Mouse (Mus musculus) neural tube, embryonic 13.5 days (tissue): ENCODE data around the gene Naglu. TPM values are rescaled to one million over a fixed set of nuclear protein-coding genes. Genes with fewer than 3 reads are reported as not detected.

Experiments used
- ATAC-seq: fragments of 200-750 bp; cut with Nextera tagmentation; 2 replicates; pipeline ENCODE4 v1.8.0; 2017; ENCODE audit warnings: low read depth, mild to moderate bottlenecking, moderate TSS enrichment, moderate library complexity
- H3K27ac ChIP-seq: fragments of 300-500 bp; sonication (generic); replicated peaks from 2 replicates; pipeline ENCODE4 v1.5.1; 2015; ENCODE audit warnings: moderate library complexity, mild to moderate bottlenecking, inconsistent platforms
- H3K27me3 ChIP-seq: fragments of 300-500 bp; sonication (generic); 2 replicates; pipeline ENCODE4 v1.6.1; 2015; ENCODE audit warnings: mild to moderate bottlenecking, inconsistent platforms
- H3K36me3 ChIP-seq: fragments of 300-500 bp; sonication (generic); 2 replicates; pipeline ENCODE4 v1.6.1; 2015; ENCODE audit warnings: mild to moderate bottlenecking, inconsistent platforms
- H3K4me1 ChIP-seq: fragments of 300-500 bp; sonication (generic); replicated peaks from 2 replicates; pipeline ENCODE4 v1.6.1; 2015; ENCODE audit warnings: inconsistent platforms
- H3K4me2 ChIP-seq: fragments of 300-500 bp; sonication (generic); 2 replicates; pipeline ENCODE4 v1.6.1; 2015; ENCODE audit warnings: inconsistent platforms, mild to moderate bottlenecking, moderate library complexity
- H3K4me3 ChIP-seq: fragments of 300-500 bp; sonication (generic); 2 replicates; pipeline ENCODE4 v1.5.1; 2015; ENCODE audit warnings: mild to moderate bottlenecking, inconsistent platforms
- H3K9ac ChIP-seq: fragments of 300-500 bp; sonication (generic); 2 replicates; pipeline ENCODE4 v1.6.1; 2015; ENCODE audit warnings: moderate library complexity, mild to moderate bottlenecking, inconsistent platforms
- H3K9me3 ChIP-seq: fragments of 300-500 bp; sonication (generic); 2 replicates; pipeline ENCODE4 v1.6.1; 2016; ENCODE audit warnings: inconsistent platforms
- WGBS: fragments of 180-500 bp; shearing (Covaris S2); methylation state at CpG from one replicate; pipeline ENCODE4 v1.1.7; 2015; 5-methylcytosine and 5-hydroxymethylcytosine counted together
- polyA plus RNA-seq: library from polyadenylated mRNA; unstranded; fragments of >200 nt; fragmentation: Nextera tagmentation; extraction: Ambion mirVana; gene quantifications from 2 replicates; pipeline ENCODE4 v1.2.1, GENCODE M21; 2015

Gene Naglu
- polyA plus RNA-seq, 1 experiment from 2014 or later = 9.0 TPM

DNA sequence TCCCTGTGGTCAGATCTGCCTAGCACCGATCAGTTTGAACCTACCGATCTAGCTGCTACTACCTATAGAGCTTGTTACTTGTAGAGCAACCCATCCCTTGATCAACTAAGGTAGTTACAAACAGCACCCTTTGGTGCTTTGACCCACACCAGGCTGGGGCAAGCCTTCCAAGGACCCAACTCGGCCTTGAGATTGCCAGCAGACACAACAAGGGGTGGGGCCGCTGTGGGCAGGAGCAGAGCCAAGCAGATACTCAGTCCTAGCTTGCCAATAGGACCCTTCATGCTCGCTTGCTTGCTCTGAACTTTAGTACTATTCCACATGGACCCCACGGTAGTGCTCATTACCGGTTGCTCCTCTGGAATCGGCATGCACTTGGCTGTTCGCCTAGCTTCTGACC lies 8.3 kb downstream of the Naglu start, which contains the start of gene Hsd17b1:
TSS of gene Hsd17b1 (plus strand) at position 291 of the 400 bp plus-strand sequence.
- Histone ChIP-seq H3K4me1 (peaks cover 21% of the 10 kb centered on the region), H3K9me3 (no peaks in the 10 kb centered on the region), H3K4me2 (no peak within 1 kb of the TSS), H3K9ac (no peak within 1 kb of the TSS), H3K27me3 (peaks cover 57% of the 10 kb centered on the region), H3K4me3 (no peak within 1 kb of the TSS), H3K36me3 (peaks cover 6% of the 10 kb centered on the region; the same call in 1 of the 2 replicates), H3K27ac (no peak within 1 kb of the TSS)
- 72% methylated on average over 9 of the region's 9 CpGs for WGBS
- no peak for ATAC-seq

DNA sequence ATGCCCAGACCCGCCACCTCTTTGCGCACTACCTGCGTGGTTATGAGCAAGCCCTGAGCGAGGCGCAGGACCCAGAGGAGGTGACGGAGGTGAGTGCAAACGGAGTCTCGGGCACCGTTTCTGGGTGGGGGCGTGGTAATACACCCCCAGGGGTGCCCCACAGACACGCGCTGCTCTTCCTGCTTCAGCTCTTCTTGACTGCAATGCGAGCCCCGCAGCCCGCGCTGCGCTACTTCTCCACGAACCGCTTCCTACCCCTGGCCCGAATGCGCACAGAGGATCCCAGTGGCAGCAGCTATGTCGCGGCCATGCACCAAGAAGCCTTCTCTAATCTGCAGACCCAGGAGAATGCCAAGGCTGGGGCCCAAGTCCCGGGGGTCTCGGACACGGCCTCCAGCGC lies 9.9 kb downstream of the Naglu start:
- WGBS = 2% methylated on average over 27 of the region's 27 CpGs
- Histone ChIP-seq H3K4me3 (no peak overlapping the region), H3K4me2 (peak overlapping the region; percentile 20)

DNA sequence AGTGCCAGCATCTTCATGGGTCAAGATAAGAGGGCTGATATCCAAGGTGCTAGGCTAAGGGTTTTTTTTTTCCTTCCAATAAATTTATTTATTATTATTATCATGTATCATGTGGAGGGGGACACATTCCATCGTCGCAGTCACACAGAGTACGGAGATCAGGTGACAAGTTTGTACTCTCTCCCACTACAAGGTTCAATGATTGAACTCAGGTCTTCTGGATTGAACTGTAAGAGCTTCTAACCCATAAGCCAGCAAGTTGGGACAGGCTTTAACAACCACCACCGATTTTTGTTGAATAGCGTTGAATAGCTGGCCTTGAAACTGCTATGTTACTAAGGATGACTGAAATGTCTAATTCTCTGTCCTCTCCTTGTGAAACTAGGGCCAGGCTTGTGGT lies 10.6 kb downstream of the Naglu start:
- H3K36me3 ChIP-seq = peaks cover 12% of the 10 kb centered on the region; the same call in 1 of the 2 replicates
- H3K4me2 ChIP-seq = no peak overlapping the region
- no peaks in the 10 kb centered on the region for H3K9me3 ChIP-seq
- peaks cover 32% of the 10 kb centered on the region for H3K4me1 ChIP-seq
- ATAC-seq = no peak
- H3K27ac ChIP-seq = no peak overlapping the region
- no peak overlapping the region for H3K4me3 ChIP-seq
- H3K27me3 ChIP-seq = peaks cover 57% of the 10 kb centered on the region
- 68% methylated on average over 5 of the region's 5 CpGs for WGBS
- no peak overlapping the region for H3K9ac ChIP-seq

More for the DNA sequence above, 9.9 kb downstream of the Naglu start:
- Histone ChIP-seq H3K9ac (0 out of 2 replicates have a peak overlapping the region, but pooled peaks have one; percentile 17), H3K27ac (no peak overlapping the region), H3K36me3 (peaks cover 9% of the 10 kb centered on the region; the same call in 1 of the 2 replicates), H3K9me3 (no peaks in the 10 kb centered on the region), H3K27me3 (peaks cover 57% of the 10 kb centered on the region), H3K4me1 (peaks cover 32% of the 10 kb centered on the region)
- ATAC-seq = no peak

DNA sequence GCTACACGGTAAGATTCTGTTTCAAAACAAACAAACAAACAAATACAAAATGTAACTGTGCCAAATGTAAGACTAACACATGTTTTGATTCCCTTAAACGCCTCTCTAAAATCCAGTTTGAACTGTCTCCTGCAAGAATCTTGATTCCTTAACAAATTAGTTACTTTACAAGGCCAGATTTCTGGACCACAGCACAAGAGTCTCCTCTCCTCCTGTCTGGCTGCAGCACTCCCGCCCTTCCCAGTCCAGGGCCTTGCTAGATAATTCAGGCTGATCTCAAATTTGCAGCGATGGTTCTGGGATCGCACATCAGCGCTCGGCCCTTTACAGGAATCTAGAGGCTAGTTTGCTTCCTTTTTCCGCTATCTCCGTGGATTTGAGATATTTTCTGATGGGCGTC lies 11.8 kb downstream of the Naglu start:
- ATAC-seq = no peak

DNA sequence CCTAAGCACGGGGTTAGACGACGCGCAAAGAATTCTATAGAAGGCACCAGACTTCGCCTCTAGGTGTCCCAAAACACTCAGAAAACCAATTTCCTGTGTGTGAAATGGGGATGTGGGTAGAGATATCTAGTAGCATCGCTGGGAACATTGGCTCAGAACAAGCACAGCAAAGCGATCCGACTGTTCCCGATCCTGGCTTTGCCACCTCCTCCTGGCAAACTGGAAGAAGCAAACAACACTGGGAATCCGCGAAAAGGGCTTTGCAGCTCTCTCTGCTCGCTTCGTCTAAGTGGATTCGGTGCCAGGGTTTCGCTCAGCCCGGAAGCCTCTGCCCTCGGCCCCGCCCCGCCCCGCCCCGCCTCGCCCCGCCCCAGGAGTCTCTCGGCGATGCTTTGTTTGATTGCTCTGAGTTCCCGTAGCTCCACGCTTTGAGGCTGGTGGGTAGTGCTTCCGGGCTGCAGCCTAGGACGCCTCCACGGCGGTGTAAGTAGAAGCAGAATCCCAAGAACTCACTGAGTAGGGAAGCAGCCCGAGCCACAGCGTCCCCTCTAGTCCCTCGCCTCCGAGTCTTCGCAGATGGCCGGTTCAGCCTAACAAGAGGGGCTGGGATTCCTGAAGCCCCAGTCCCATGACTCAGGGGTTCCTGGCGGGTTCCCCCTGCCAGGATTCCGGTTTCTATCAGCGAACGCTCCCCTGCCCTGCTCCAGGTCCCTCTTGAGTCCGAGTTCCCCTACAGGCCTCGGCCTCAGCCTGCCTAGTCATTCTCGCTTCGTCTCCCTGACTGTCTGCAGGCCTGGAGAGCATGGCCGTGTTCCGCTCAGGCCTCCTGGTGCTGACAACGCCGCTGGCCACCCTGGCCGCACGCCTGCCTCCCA lies 12.6 kb downstream of the Naglu start, which contains the start of gene Coasy:
TSS of gene Coasy (plus strand) at position 358 of the 875 bp plus-strand sequence.
- peak within 1 kb of the TSS; percentile 69 for H3K4me3 ChIP-seq
- H3K9me3 ChIP-seq = no peaks in the 10 kb centered on the region
- H3K27ac ChIP-seq = peak within 1 kb of the TSS; percentile 92
- H3K4me2 ChIP-seq = peak within 1 kb of the TSS; percentile 99
- ATAC-seq = peak; percentile 89
- peaks cover 39% of the 10 kb centered on the region for H3K27me3 ChIP-seq
- peaks cover 6% of the 10 kb centered on the region; the same call in 1 of the 2 replicates for H3K36me3 ChIP-seq
- WGBS = under 1% methylated on average over 51 of the region's 51 CpGs
- H3K9ac ChIP-seq = peak within 1 kb of the TSS; percentile 95
- peaks cover 47% of the 10 kb centered on the region for H3K4me1 ChIP-seq

More for the DNA sequence above, 11.8 kb downstream of the Naglu start:
- Histone ChIP-seq H3K9ac (peak overlapping the region; percentile 95), H3K27ac (peak overlapping the region; percentile 92), H3K4me1 (peaks cover 45% of the 10 kb centered on the region), H3K36me3 (peaks cover 8% of the 10 kb centered on the region), H3K4me3 (peak overlapping the region; percentile 69), H3K4me2 (peak overlapping the region; percentile 99), H3K27me3 (peaks cover 47% of the 10 kb centered on the region), H3K9me3 (no peaks in the 10 kb centered on the region)
- 5% methylated on average over 10 of the region's 10 CpGs for WGBS

DNA sequence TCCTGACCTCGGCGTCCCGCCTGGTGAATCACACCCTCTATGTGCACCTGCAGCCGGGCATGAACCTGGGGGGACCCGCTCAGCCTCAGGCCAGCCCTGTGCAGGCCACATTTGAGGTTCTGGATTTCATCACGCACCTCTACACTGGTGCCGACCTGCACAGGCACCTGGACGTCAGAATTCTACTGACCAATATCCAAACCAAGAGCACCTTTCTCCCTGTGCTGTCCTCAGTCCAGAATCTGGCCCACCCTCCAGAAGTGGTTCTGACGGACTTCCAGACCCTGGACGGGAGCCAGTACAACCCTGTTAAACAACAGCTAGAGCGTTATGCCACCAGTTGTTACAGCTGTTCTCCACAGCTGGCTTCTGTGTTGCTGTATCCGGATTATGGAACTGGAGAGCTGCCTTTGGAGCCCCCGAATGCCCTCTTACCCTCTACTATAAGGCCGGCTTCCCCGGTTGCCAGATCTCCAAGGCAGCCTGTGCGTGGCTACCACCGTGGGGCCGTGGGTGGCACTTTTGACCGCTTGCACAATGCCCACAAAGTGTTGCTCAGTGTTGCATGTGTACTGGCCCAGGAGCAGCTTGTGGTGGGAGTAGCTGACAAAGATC lies 13.4 kb downstream of the Naglu start:
- H3K4me2 ChIP-seq = peak overlapping the region; percentile 99
- H3K4me3 ChIP-seq = peak overlapping the region; percentile 69
- peak overlapping the region; percentile 92 for H3K27ac ChIP-seq
- 28% methylated on average over 19 of the region's 19 CpGs for WGBS
- H3K4me1 ChIP-seq = peaks cover 54% of the 10 kb centered on the region
- peaks cover 6% of the 10 kb centered on the region; the same call in 1 of the 2 replicates for H3K36me3 ChIP-seq
- peak overlapping the region; percentile 95 for H3K9ac ChIP-seq
- H3K27me3 ChIP-seq = peaks cover 32% of the 10 kb centered on the region
- H3K9me3 ChIP-seq = no peaks in the 10 kb centered on the region
- ATAC-seq = no peak; the same call in 1 of the 2 replicates

DNA sequence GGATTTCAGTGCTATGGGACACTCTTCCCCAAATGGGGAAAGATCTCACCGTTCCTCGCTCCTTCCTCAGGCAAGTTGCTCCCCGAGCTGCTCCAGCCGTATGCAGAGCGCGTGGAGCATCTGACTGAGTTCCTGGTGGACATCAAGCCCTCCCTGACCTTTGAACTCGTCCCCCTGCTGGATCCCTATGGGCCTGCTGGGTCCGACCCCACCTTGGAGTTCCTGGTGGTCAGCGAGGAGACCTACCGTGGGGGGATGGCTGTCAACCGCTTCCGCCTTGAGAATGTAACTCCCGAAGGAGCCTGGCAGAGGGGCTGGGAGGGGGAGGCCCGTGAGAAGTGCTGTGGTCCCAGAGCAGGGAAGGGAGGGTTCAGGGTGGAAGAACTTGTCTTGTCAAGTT lies 14.4 kb downstream of the Naglu start:
- ATAC-seq = no peak
- peaks cover 15% of the 10 kb centered on the region for H3K36me3 ChIP-seq
- H3K27me3 ChIP-seq = peaks cover 21% of the 10 kb centered on the region
- no peaks in the 10 kb centered on the region for H3K9me3 ChIP-seq
- 0 out of 2 replicates have a peak overlapping the region, but pooled peaks have one; percentile 36 for H3K9ac ChIP-seq
- peaks cover 60% of the 10 kb centered on the region for H3K4me1 ChIP-seq
- H3K4me2 ChIP-seq = no peak overlapping the region
- no peak overlapping the region for H3K27ac ChIP-seq
- no peak overlapping the region for H3K4me3 ChIP-seq
- WGBS = 78% methylated on average over 14 of the region's 14 CpGs

DNA sequence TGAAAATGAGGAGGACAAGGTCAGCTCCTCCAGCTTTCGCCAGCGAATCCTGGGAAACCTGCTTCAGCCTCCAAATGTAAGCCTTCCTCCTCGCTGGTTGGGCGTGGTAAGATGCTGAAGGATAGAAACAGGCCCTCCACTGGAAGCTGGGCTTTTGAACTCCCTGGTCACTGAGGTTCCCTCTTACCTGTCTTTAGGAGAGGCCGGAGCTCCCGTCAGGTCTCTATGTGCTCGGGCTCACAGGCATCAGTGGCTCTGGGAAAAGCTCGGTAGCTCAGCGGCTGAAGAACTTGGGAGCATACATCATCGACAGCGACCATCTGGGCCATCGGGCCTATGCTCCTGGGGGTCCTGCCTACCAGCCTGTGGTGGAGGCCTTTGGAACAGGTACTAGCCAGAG lies 15.0 kb downstream of the Naglu start:
- Histone ChIP-seq H3K27me3 (peaks cover 16% of the 10 kb centered on the region), H3K4me2 (no peak overlapping the region), H3K4me1 (peaks cover 56% of the 10 kb centered on the region), H3K9me3 (no peaks in the 10 kb centered on the region), H3K36me3 (peaks cover 20% of the 10 kb centered on the region), H3K4me3 (no peak overlapping the region), H3K27ac (no peak overlapping the region), H3K9ac (no peak overlapping the region)
- 95% methylated on average over 12 of the region's 12 CpGs for WGBS
- ATAC-seq = no peak

DNA sequence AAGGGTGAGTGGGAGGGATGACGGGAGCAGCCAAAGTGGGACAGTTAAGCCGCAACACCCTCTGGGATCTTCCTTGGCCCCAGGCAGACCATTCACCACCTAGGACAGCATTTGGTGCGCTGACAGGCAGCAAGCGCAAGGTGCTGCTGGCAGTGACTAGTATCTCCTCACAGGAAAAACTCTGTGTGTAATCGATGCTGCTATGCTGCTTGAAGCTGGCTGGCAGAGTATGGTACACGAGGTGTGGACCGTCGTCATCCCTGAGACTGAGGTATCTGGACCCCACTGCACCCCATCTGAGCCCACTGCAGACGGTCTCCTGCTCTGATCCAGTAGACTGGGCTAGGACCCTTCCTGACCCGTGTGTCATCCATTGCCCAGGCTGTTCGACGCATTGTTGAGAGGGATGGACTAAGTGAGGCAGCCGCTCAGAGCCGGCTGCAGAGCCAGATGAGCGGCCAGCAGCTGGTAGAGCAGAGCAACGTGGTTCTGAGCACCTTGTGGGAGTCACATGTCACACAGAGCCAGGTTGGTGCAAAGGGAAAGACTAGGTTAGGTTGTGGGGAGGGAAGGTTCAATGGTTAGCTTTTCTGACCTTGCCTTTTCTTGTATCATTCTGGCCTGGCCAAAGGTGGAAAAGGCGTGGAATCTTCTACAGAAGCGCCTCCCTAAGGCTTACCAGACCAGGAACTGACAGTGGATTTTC lies 16.0 kb downstream of the Naglu start:
- Histone ChIP-seq H3K9me3 (no peaks in the 10 kb centered on the region), H3K9ac (peak overlapping the region; percentile 85), H3K36me3 (peaks cover 30% of the 10 kb centered on the region), H3K4me3 (no peak overlapping the region), H3K4me1 (peaks cover 53% of the 10 kb centered on the region), H3K27ac (peak overlapping the region; percentile 87; the same call in 1 of the 2 replicates), H3K27me3 (peaks cover 6% of the 10 kb centered on the region), H3K4me2 (0 out of 2 replicates have a peak overlapping the region, but pooled peaks have one; percentile 96)
- no peak for ATAC-seq
- WGBS = 93% methylated on average over 18 of the region's 18 CpGs

DNA sequence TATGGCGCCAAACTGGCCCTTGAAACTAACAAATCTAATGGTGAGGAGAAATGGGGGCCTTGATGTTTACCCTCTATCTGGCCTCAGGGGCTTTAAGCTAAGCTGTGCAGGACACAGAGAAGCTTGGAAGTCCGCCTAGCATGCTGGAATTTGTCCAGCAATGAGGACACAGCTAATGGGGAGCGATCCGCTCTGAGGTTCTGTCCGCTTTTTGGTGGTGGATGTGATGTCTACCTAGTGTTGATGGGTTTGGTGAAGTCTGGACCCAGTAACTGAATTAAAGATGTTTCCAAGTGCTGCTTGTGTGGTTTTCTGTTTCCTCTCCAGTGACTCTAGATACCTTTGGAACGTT lies 16.5 kb downstream of the Naglu start:
- Histone ChIP-seq H3K9me3 (no peaks in the 10 kb centered on the region), H3K9ac (peak overlapping the region; percentile 85), H3K27ac (peak overlapping the region; percentile 87), H3K4me3 (peak overlapping the region; percentile 56), H3K36me3 (peaks cover 35% of the 10 kb centered on the region), H3K4me1 (peaks cover 51% of the 10 kb centered on the region), H3K27me3 (peaks cover under 1% of the 10 kb centered on the region; the same call in 1 of the 2 replicates), H3K4me2 (peak overlapping the region; percentile 96)
- ATAC-seq = no peak
- WGBS = 89% methylated on average over 6 of the region's 6 CpGs

DNA sequence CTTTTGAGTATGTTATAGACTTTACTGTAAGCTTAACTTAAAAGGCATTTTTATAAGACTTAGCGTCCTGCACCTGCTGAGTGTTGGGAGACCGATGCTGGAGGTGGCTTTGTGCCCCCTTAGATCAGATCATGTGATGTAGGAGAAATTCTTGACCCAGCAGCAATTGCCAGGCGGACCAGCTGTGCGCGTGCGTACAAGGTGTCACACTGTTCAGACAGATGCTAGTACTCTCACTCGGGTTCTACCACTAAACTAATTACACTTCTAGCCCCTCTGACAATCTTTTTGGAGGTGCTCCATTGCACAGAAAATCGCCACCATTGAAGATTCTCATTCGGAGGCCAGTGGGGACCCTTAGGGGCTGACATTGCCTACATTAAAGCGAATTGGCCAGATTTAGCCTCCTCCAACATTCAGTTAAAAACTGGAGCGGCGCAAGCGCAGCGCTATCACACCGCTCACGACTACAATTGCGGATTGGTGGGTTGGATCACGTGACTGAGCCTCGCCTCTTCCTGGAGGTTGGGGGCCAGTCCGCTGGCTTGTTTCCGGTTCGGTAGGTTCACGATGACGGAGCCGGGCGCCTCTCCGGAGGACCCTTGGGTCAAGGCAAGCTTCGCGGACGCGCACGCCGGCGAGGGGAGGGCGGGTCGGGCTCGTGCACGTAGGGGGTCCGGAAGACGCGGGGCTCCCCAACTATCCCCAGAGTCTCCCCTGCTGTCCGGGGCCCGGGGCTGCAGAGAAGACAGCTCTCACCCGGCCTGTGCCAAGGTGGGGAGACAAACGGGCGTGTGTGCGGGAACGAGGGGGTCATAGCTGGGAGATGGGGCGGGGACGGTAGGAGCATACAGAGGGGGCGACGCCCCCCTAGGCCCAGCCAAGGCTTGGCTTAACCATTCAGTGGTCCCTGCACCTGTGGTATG lies 17.2 kb downstream of the Naglu start, which contains the start of gene Mlx:
TSS of gene Mlx (plus strand) at position 522 of the 926 bp plus-strand sequence.
- H3K36me3 ChIP-seq = peaks cover 42% of the 10 kb centered on the region
- peak within 1 kb of the TSS; percentile 87 for H3K27ac ChIP-seq
- peak within 1 kb of the TSS; percentile 85 for H3K9ac ChIP-seq
- peak within 1 kb of the TSS; percentile 56 for H3K4me3 ChIP-seq
- peaks cover 43% of the 10 kb centered on the region for H3K4me1 ChIP-seq
- peak within 1 kb of the TSS; percentile 96 for H3K4me2 ChIP-seq
- ATAC-seq = peak; percentile 75
- no peaks in the 10 kb centered on the region for H3K9me3 ChIP-seq
- no peaks in the 10 kb centered on the region for H3K27me3 ChIP-seq
- WGBS = 2% methylated on average over 52 of the region's 52 CpGs
